Mouse (Mus musculus) testis, postnatal 10 days (tissue): ENCODE data around the gene Tas1r1.

Source experiments
- DNase-seq: peaks from one replicate; pipeline ENCODE4 v3.0.0; 2021; ENCODE audit warnings: low spot score

Gene Tas1r1

GRCm38 (mm10) chr4:152038225-152038984 lies at the start of gene Tas1r1:
TSS of gene Tas1r1 (minus strand) at chr4:152038568.
- peak; percentile 41 for DNase-seq

- DNase-seq = no peak
These were observed 49.8 kb upstream of the Tas1r1 start for GRCm38 (mm10) chr4:152088133-152088532.

- DNase-seq = no peak
These were observed 49.1 kb upstream of the Tas1r1 start for GRCm38 (mm10) chr4:152087211-152088081.

GRCm38 (mm10) chr4:152086505-152087210 lies 48.3 kb upstream of the Tas1r1 start:
- DNase-seq = peak; percentile 77

GRCm38 (mm10) chr4:152084616-152085015 lies 46.2 kb upstream of the Tas1r1 start:
- no peak for DNase-seq

- DNase-seq = peak; percentile 46
These were observed 45.3 kb upstream of the Tas1r1 start for GRCm38 (mm10) chr4:152083611-152084220.

GRCm38 (mm10) chr4:152079931-152080330 lies 41.6 kb upstream of the Tas1r1 start:
- DNase-seq = peak; percentile 86

- DNase-seq = no peak
These were observed 40.9 kb upstream of the Tas1r1 start for GRCm38 (mm10) chr4:152079261-152079660.

GRCm38 (mm10) chr4:152078105-152078530 lies 39.8 kb upstream of the Tas1r1 start:
- DNase-seq = no peak

- no peak for DNase-seq
These were observed 38.8 kb upstream of the Tas1r1 start for GRCm38 (mm10) chr4:152077191-152077590.

- DNase-seq = no peak
These were observed 36.2 kb upstream of the Tas1r1 start for GRCm38 (mm10) chr4:152074548-152074947.

- no peak for DNase-seq
These were observed 35.3 kb upstream of the Tas1r1 start for GRCm38 (mm10) chr4:152073715-152074114.

GRCm38 (mm10) chr4:152072655-152073054 lies 34.3 kb upstream of the Tas1r1 start:
- no peak for DNase-seq

GRCm38 (mm10) chr4:152072121-152072601 lies 33.8 kb upstream of the Tas1r1 start, which contains the start of gene Plekhg5:
TSS of gene Plekhg5 (plus strand) at chr4:152072498.
- no peak for DNase-seq

- no peak for DNase-seq
These were observed 32.4 kb upstream of the Tas1r1 start for GRCm38 (mm10) chr4:152070494-152071396.

- DNase-seq = no peak
These were observed 30.9 kb upstream of the Tas1r1 start for GRCm38 (mm10) chr4:152069245-152069644.

GRCm38 (mm10) chr4:152068166-152068724 lies 29.9 kb upstream of the Tas1r1 start:
- no peak for DNase-seq

- no peak for DNase-seq
These were observed 28.9 kb upstream of the Tas1r1 start for GRCm38 (mm10) chr4:152067280-152067679.

- DNase-seq = no peak
These were observed 24.2 kb upstream of the Tas1r1 start for GRCm38 (mm10) chr4:152062390-152063110.

- no peak for DNase-seq
These were observed 6.2 kb upstream of the Tas1r1 start for GRCm38 (mm10) chr4:152044609-152045008.
